Mouse (Mus musculus): ENCODE measurements around the gene Sept7.
"Not testable (repeated sequence)": the region's sequence is repeated elsewhere in the genome, so short reads cannot be mapped to it uniquely, and the experiment has no call there.

Gene Sept7

DNA sequence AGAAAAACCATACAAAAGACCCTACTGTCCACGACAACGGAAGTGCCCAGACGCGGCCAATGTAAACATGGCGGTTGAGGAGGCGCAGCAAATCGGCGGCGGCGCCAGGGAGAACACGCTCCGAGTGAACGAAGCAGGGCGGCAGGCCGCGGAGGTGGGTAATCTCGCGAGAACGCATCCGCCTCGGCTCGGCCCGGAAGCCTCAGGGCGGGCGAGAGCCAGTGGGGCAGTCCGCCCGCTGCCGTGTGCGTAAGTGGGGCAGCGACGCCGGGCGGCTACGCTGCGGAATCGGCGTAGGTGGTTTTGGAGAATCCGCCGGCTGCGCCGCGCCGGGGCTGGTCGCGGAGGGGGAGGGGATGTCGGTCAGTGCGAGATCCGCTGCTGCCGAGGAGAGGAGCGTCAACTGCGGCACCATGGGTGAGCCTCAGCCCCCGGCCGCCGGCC, at the start of gene Sept7:
Gene Sept7, plus strand, starts transcription at position 157 of the 444 bp plus-strand sequence.
- peak; percentile 97 for DNase-seq (ENCODE audit: low read depth, low spot score)

DNA sequence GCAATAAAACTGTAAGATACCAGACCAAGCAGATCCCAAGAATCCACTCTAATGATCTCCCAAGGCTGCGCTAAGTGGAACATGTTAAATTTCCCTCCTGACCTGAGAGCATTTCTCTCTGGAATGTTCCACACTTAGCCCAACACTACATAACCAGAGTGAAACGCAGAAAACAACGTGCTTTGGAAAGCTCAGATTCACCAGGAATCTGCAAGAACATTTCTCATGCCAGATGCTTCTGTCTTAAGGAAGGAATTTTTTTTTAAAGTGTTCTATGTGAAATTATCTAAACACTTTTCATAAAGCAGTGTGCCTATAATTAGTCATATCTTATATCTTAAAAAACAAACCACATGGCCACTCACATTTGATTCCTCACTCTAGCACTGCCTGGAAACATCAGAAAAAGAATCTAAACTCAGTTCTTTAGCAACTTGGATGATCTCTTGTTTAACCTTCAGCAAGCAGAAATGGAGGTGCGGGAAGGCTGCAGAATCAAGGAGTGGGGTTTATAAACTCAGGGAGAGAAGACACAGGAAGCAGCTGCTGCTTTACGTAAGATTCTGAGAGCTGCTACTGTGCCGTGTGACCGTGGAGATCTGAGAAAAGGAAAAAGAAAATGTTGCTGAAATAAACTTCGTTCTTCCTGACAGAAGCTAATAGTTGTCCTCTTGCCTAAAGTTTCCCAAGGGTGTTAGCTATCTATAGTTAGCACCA, 44.0 kb upstream of the Sept7 start:
- no peak for DNase-seq (ENCODE audit: low read depth, low spot score)

DNA sequence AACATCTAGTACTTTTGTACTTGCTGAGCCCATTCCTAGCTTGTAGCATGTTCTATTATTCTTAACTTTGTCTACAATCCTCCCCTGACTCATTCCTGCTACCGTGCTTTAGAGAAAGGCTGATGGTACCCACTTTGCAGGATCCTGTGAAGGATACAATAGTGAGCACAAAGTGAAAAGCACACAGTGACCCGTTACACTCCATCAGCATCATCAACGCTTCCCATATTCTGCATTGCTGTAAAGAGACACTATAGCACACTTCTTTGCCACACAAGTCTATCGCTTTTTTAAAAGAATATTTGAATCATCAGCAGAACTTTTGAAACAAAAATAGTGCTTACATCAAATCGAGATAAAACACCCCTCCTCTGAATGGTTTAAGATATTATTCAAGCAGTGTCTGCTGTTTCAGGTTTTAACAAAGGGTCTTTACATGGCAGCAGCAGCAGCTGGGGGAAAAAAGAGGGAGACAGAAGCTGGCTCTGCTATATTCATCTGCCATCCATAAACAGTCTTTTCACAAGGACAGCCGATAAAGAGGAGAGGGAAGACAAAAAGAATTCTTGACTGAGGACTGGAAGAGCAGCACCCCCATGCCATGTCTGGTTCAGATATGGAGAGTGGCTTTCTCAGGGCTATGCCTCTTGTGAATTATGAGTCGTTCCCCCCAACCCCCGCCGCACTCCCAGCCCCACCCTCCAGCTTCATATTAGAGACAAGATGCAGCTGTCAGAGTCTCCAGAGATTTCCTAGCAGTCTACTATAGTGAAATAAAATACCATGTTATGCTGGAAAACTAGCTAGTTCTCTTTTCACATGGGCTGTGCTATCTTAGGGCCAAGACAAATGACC, 39.7 kb upstream of the Sept7 start:
- no peak for DNase-seq (ENCODE audit: low read depth, low spot score)

DNA sequence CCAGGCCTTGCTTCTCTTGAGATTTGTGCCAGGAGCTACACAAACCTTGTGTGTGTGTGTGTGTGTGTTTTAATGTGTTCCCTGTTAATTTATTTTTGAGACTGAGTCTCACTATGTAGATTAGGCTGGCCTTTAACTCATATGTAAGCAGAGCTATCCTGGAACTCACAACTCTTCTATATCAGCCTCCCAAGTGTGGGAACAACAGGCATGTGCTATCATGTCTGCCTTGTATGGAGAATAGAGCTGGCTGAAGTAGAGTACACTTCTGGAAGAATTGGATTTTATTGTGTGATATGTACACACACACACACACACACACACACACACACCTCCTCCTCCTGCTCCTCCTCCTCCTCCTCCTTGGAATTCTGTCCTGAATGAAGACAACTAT, 39.1 kb upstream of the Sept7 start:
- no peak for DNase-seq (ENCODE audit: low read depth, low spot score)

DNA sequence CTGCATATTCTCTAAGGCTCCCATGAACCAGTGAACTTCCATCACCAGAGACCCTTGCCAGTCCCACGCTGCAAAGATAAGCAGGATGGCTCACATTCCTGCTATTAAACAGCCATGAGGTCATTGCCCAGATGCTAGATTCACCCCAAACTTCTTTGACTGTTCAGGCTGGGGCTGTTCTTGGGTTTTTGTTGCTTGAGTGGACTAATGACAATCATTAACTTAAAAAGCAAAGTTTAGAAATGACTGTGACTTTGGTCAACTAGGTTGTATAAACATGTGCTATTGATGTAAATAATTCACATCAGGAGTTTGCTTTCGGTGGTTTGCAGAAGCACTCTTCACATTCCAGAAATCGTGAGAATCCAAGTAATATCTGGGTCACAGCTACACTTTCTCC, 36.8 kb upstream of the Sept7 start:
- DNase-seq (ENCODE audit: low read depth, low spot score) = no peak

DNA sequence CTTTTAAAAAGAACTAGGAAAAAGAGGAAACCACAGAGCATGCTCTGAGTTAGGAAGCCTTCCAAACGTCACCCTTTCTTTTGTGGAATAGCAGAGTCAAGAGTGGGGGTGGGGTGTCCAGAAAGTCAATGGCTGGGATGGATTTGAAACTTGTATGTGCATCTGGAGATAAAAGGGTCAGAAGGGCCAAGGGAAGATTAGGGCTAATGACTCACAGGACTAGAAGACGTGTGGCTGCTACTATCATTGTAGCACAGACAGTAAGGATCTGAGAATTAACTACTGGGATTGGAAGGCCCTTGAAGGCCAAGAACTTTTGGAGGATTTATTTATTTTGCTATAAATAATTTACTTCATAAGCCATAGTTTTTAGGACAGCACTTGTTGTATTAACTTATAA, 36.0 kb upstream of the Sept7 start:
- DNase-seq (ENCODE audit: low read depth, low spot score) = no peak

DNA sequence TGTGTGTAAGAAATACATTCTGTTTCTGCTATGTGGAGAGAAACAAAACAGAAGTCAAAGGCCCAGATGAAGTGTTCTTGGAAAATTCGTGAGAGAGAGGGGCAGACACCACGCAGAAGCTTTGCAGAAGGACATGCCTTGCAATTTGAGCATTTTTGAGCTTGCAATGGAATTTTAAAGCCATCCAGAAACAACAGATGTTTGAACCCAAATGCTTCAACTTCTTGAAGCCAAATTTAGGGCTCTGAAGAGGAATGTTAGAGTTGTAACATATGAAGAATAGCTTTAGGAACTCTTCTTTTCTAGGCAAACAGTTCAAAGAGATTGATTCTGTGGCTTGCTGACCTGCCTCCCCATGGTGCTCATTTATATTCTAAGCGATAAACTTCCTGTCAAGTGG, 33.3 kb upstream of the Sept7 start:
- no peak for DNase-seq (ENCODE audit: low read depth, low spot score)

DNA sequence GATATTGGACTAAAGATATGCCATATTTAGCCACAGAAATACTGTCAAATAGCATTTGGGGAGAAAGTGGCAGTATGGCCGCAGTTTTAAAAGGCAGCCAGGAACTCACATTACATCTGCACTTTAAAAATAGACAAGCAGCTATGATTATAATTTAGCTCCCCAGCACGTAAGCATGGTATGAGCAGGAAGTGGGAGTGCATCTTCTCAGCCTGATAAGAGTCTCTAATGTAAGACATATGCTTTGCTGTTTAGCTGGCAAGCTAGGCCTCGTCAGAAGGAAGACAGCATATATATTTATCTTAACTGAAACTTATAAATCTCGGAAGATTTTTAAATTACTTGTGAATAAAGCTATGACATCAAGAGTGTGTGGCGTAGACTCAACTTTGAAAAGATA, 32.4 kb upstream of the Sept7 start:
- DNase-seq (ENCODE audit: low read depth, low spot score) = no peak

DNA sequence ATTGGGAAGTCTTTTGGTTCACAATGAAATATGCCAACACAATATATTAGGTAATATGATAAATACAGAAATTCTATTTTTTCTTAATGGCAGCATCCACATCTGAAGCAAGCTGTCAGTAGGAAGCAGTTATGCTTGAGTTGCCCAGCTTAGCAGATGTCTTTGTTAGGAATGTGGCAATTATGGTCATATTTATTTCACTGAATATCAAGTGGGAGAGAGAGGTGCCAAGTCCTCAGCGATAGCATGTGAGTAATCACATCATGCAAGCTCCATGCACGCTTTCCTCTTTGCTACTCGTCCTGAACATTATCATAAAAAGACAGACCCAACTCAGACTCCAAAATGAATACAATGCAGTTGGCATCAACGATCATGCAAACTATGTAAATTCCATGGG, 27.3 kb upstream of the Sept7 start:
- no peak for DNase-seq (ENCODE audit: low read depth, low spot score)

DNA sequence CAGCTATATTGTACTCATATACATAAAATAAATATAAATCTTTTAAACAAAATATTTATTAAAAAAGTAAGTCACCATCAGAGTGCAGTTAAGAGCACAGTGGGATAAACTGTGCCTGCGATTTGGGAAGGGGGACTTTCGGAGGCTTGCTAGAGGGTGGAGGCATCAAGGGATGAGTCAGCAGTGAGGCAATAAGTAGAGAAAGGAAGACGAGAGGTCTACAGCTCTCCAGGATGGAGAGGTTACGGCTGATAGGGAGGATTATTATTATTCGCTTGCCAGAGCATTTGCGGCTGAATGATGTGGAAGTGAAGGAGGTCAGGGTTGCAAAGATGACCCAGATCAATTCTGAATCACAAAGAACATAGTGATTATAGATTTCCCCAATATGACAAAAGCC, 22.5 kb upstream of the Sept7 start:
- DNase-seq (ENCODE audit: low read depth, low spot score) = no peak

DNA sequence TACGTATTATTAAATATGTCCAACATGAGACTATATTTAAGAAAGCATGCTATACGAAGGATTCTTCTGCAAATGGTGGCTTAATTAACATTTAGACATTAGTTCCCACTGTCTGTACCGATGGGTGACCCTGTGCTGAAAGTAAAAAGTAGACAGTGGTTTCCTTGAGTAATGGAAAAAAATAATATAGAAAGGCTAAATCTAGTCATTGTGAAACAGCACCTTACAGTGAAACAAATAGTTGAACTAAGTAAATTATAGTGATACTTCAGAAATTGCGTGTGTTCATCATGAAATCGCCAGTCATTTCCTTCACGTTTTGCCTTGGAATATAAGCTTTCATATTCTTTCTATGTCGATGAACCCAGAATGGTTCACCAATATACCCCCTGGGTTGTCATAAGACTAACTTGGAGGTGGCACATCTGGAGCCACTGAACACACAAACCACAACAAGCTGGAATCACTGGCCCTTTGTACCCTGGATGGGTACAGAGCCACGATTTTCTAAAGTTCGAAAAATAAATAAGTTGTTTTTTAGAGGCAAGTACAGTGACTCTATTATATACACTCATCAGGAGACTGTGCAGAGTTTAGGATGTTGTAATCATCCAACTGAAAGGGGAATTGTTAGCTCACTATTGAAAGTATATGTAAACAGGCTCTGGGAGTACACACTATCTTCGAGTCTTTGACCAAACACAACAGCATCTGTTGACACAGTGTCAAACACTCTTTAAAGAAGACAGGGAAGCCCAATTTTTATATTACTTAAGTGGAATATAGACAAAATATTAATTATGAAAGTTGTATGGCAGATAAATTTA, 21.8 kb upstream of the Sept7 start:
- DNase-seq (ENCODE audit: low read depth, low spot score) = no peak

DNA sequence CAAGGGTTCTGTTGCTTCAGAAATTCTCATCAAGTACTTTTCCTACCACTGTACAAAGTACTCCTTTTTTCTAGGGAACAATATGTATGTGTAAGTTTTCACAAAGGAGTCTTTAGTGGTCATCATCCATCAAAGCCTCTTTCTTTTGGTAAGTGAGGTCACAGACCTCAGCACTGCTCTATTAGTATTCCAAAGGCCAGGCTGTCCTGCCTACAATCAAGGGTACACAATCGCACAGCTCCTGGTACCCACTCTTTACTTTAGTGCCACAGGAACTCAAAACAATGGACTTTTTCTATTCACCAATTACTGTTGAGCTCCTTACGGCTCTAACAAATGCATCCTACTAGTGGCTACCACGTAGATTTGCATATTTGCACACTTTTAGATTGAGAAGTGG, 11.2 kb upstream of the Sept7 start:
- no peak for DNase-seq (ENCODE audit: low read depth, low spot score)

DNA sequence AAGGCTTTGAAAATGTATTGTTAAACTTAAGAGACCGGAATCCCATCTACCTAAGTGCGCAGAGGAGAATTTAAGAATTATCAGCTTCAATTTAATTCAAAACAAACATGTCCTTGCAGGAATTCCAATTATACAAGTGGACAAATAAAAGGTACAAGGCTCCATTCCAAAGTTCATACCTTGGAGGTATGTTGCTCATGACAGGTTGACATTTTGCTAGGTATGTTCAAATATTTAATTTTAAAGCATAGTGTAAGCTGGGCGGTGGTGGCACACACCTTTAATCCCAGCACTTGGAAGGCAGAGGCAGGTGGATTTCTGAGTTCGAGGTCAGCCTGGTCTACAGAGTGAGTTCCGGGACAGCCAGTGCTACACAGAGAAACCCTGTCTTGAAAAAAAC, 10.5 kb upstream of the Sept7 start:
- DNase-seq (ENCODE audit: low read depth, low spot score) = not testable (repeated sequence)

DNA sequence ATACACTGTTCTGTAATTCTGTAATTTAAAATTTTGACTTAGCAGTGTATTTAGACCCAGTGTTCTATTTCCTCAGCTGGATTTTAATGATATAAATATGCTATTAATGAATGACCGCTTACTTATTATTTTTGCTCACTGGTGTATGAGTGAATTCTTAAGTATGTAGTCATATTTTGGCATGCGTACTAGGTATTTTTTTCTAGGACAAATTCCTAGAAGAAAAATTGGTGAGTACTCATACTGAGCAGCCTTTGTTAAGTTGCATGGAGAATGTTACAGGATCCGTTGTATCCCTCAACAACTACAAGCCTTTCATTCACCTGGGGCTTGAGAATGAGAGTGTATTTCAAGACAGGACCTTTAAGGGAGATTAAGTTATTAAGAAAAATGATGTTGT, 10.0 kb upstream of the Sept7 start:
- no peak for DNase-seq (ENCODE audit: low read depth, low spot score)

DNA sequence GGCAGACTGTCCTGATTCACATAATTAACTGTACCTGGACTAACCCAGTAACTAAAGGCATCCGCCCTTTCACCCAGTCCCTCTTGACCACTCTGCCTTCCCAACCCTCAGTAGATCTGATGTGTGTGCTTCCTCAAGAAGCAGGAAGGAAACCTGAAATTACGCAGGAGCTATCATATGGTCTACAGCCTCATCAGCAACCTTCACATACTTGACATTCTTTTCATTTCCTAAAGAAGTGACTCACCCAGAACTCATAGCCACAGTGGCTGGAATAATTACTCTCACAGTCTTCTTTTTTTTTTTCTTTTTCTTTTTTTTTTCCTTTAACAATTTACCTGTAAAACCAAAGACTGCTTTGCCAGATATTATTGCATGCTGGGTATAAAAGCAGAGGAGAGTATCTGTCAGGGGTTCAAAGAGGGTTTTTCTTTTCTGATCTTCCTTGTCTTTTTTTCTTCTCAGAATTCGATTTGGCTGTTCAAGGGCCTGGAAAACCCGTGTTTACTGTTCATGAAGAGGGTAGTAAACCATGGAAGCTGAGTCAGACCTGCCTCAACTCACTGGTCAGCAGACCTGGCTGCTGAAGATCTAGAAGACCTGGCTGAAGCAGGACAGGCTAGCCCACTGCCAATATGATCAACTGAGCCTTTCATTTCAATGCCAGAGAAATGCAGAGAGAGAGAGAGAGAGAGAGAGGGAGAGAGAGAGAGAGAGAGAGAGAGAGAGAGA, 8.1 kb upstream of the Sept7 start:
- no peak for DNase-seq (ENCODE audit: low read depth, low spot score)

DNA sequence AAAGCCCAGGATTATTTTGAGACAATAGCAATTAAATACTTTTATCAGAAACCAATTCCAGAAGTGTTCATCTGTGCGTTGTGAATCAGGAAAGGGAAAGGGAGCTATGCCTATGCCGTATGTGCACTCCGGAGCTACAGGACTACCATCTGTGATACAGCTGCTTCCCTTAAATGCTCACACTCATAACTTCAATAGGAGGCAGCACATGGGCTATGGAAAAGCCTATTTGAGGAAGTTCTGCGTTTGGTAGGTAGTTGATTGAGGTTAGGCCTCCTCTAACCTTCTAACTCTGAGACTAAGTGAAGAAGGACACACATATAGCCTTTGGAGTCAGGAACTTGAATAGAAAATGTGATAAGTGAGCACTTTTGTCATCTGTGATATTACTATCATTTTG, 7.1 kb upstream of the Sept7 start:
- no peak for DNase-seq (ENCODE audit: low read depth, low spot score)

DNA sequence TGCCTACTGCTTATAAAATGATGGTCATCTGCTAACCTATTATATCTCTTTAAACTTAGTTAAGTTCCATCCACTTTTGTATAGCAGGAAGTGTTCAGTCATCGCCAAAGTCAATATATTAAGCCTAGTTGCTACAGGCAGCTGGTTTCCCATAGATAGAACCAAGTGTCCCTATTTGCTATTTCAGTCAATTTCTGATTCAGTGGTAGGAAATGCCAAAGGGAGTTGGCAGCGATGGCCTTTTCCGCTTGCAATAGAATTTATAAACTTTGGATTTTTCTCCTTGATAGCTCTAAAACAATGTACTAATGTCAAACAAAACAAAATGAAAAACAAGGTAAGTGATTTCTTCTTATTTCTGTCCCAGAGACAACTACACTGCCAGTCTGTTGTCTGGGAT, 5.7 kb upstream of the Sept7 start:
- no peak for DNase-seq (ENCODE audit: low read depth, low spot score)

DNA sequence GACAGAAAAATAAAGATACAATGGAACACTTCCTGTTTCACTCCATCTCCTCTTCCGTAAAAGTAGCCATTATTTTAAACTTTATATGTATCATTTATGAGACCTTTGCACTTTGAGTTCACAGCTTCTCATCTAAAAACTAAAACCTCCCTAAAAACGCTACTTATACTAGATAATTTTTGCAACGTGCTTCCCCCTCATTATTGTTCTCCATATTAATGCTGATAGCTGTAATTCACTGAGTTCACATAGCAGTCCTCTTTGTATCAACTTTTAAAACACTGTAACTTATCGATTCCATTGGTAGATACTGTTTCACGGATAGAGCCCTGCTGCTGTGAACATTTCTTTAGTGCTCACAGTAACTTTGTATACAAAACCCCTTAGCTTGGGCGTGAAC, 1.1 kb upstream of the Sept7 start:
- no peak for DNase-seq (ENCODE audit: low read depth, low spot score)

DNA sequence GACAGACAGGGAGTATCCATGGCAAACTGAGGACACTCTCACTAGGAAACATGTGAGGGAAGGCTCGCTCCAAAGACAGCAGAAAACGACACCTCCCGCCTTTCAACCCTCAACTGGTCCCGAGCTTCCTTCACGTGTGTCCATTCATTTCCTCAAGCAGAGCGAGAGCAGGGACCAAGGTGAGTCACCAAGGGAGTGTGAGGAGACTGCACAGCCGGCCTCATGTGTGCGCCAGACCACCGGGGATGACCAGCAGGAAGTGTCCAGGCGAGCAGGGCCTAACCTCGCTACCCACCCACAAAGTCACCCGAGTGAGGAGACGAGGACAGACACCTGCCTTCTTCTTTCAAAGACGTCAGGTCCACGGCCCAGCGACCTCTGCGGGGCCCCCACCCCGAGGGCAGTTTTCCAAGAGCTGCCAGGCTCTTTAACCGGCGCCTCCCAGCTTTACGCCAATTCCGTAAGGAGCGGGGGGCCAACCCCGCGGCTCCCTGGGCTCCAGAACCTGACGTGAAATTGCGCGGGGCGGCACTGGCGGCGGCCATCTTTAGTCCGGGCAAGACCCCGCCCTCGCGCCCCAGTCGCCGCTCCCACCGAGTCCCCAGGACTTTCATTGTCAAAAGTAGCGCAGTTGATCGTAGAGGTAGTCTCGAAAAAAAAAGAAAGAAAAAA, 492 bp upstream of the Sept7 start:
- peak; percentile 84 for DNase-seq (ENCODE audit: low read depth, low spot score)

DNA sequence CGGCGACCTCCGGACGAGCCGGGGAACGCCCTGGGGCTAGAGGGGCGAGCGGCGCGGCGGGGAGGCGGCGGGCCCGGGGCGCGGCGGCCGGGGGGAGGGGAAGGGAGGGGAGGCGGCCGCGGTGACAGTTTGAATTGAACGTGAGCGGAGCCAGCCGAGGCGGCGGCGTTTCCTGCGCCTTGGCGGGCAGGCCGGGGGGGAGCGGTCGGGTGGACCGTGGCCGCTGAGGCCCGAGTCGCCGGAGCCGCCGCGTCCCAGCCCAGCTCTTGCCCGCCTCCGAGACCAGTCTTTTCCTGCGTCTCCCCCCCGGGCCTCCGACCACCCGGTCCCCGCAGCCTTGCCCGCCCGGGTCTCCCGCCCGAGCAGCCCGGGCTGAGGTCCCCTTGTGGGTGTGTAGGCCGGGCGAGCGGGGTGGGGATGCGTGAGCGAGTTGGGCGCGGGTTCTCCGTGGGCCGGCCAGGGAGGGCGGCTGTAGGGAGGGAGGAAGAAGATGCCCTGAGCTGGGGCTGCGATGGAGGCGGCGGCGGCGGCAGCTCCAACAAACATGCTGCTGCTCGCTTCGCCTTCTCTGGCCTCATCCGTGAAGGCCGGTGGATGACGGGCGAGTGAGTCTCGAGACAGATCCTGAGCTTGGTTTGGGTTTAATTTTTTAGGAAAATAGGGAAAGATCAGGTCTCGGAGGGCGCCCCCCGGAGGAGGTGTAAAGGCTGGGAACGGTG, 679 bp downstream of the Sept7 start:
- peak; percentile 23 for DNase-seq (ENCODE audit: low read depth, low spot score)

All from retina, postnatal 7 days (tissue).